Mouse (Mus musculus) urinary bladder, adult 2 months (tissue): ENCODE measurements around the gene Shcbp1l. TPM values are rescaled to one million over a fixed set of nuclear protein-coding genes. Genes with fewer than 3 reads are reported as not detected.
"Not testable (repeated sequence)": the region's sequence is repeated elsewhere in the genome, so short reads cannot be mapped to it uniquely, and the experiment has no call there.

ENCODE experiments used
- DNase-seq: peaks from one replicate; pipeline ENCODE4 v3.0.0; 2022; ENCODE audit warnings: low spot score
- polyA plus RNA-seq: library from polyadenylated mRNA; depleted of rRNA; stranded (reverse); fragments of >200 nt; gene quantifications from 2 replicates; pipeline ENCODE4 v1.2.3, GENCODE M21; 2012; rRNA removed

Gene Shcbp1l
- 0.34 and 0.37 TPM in 2 replicates for polyA plus RNA-seq

GRCm38 (mm10) chr1:153424770-153425584, at the start of gene Shcbp1l:
TSS of gene Shcbp1l (plus strand) at chr1:153425162.
- peak; percentile 28 for DNase-seq

- no peak for DNase-seq
Measured at GRCm38 (mm10) chr1:153376446-153376845, 48.5 kb upstream of the Shcbp1l start.

GRCm38 (mm10) chr1:153378587-153378986, 46.4 kb upstream of the Shcbp1l start:
- DNase-seq: no peak

GRCm38 (mm10) chr1:153379832-153380231, 45.1 kb upstream of the Shcbp1l start:
- no peak for DNase-seq

GRCm38 (mm10) chr1:153380746-153381282, 44.1 kb upstream of the Shcbp1l start:
- DNase-seq: no peak

GRCm38 (mm10) chr1:153385081-153385480, 39.9 kb upstream of the Shcbp1l start:
- DNase-seq: no peak

GRCm38 (mm10) chr1:153385661-153386060, 39.3 kb upstream of the Shcbp1l start:
- DNase-seq: not testable (repeated sequence)

GRCm38 (mm10) chr1:153386271-153387069, 38.5 kb upstream of the Shcbp1l start:
- DNase-seq: peak; percentile 44

- not testable (repeated sequence) for DNase-seq
Measured at GRCm38 (mm10) chr1:153395706-153396105, 29.3 kb upstream of the Shcbp1l start.

- DNase-seq: no peak
Measured at GRCm38 (mm10) chr1:153401765-153402164, 23.2 kb upstream of the Shcbp1l start.

- not testable (repeated sequence) for DNase-seq
Measured at GRCm38 (mm10) chr1:153407641-153408040, 17.3 kb upstream of the Shcbp1l start.

- DNase-seq: not testable (repeated sequence)
Measured at GRCm38 (mm10) chr1:153408296-153408695, 16.7 kb upstream of the Shcbp1l start.

GRCm38 (mm10) chr1:153410915-153411314, 14.0 kb upstream of the Shcbp1l start:
- DNase-seq: not testable (repeated sequence)

GRCm38 (mm10) chr1:153411723-153412122, 13.2 kb upstream of the Shcbp1l start:
- no peak for DNase-seq

- DNase-seq: not testable (repeated sequence)
Measured at GRCm38 (mm10) chr1:153412663-153413396, 12.1 kb upstream of the Shcbp1l start.

GRCm38 (mm10) chr1:153413397-153414020, 11.5 kb upstream of the Shcbp1l start:
- not testable (repeated sequence) for DNase-seq

GRCm38 (mm10) chr1:153414114-153414723, 10.7 kb upstream of the Shcbp1l start:
- DNase-seq: peak; percentile 39

GRCm38 (mm10) chr1:153414962-153415361, 10.0 kb upstream of the Shcbp1l start:
- no peak for DNase-seq

- DNase-seq: not testable (repeated sequence)
Measured at GRCm38 (mm10) chr1:153415742-153416141, 9.2 kb upstream of the Shcbp1l start.

GRCm38 (mm10) chr1:153416271-153416832, 8.6 kb upstream of the Shcbp1l start:
- not testable (repeated sequence) for DNase-seq
